Mouse (Mus musculus): Measurements from ENCODE around the gene Pik3cb.

Pik3cb gene

DNA sequence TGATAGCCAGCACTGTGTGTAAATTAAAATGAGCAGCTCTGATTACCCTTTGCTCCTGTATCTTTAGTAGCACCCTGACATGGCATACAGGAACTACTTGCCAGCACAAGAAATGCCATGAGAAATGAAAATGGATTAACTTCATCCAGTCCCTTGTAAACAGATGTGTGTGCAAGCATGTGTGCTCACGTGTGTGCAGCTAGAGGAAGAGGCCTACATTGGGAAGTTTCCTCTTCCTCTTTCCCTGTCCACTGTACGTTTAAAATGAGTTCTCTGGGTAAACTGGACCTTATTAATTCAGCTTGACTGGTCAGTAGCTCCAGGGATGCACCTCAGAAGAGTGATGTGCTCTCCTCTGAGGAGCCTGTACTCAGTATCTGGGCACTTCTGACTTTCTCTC lies 66.0 kb downstream of the Pik3cb start:
- no peak for DNase-seq

DNA sequence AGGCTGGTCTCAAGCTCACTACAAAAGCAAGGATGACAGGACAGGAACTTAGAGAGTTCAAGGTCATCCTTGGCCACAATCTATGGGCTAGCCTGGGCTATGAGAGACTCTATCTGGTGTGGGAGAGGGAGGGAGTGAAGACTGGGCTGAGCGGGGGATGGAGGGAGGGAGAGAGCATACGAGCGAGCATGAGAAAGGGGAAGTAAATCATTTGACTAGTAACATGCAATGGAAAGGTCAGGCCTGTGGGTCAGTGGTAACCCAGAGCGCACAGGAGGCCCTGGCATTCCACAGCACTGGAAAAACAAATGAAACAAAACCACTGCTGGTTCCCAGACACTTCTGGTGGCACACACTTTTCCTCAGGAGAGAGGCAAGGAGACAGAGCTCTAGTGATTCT lies 67.9 kb downstream of the Pik3cb start:
- DNase-seq = no peak

- DNase-seq = no peak
These were observed 75.1 kb downstream of the Pik3cb start for GRCm38 (mm10) chr9:99065311-99065710.

DNA sequence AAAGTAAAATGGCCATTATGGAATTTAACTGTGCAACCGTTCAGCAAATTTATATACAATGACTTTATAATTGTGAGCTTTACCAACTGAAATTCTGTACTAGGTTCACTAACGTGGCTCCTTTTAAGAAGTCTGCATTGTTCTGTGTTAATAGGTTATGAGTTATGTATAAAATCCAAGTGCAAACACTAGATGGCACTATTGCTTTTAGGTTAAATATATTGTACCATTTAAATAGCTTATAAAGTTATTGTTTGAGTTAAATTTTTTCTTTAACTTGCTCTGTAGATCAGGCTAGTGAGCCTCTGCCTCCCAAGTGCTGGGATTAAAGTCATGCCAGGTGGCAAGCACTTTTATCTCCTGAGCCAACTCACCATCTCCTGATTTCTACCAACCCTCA lies 76.2 kb downstream of the Pik3cb start:
- DNase-seq = no peak

- DNase-seq = peak; percentile 93
These were observed 77.9 kb downstream of the Pik3cb start for GRCm38 (mm10) chr9:99062544-99062943.

- DNase-seq = no peak
These were observed 82.7 kb downstream of the Pik3cb start for GRCm38 (mm10) chr9:99057751-99058150.

DNA sequence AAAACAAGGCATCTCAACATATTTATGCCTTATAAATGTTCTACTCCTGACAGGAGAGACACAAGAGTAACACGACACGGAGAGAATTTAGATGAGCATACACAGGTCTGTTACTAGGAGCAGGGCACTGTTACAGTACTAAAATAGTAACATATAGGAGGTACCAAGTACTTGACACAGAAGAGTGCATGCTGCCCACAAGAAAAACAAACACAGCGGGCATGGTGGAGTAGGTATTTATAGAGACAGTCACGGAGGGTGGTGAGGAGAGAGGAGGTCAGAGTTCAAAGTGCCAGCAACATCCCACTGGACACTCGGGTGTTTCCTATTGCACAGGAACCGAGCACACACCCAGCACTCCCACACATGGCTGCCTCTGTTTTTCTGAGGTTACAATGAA lies 90.7 kb downstream of the Pik3cb start:
- no peak for DNase-seq

DNA sequence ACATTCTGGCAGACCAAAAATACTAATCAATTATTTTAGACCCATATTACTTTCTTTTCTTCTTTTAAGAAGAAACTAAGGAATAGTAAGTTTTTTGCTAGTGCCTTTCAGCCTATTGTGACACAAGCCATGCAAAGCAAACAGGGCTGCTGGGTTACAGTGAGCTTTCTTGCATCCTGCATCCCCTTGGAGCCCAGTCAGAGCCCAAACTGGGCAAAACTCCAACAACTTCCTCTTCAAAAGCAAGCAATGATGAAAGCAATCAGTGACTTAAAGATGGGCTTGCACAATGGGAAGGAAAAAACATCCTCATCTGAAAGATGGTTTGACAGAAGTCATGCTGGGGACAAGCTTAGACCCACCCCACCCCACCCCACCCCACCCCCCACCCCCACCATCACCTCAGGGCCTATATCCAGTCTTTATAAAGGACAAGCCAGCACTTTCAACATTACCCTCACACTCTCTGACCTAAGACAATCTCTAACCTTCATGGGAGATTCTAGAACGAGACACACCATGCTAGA lies 91.6 kb downstream of the Pik3cb start:
- peak; percentile 93 for DNase-seq

- DNase-seq = no peak
These were observed 95.7 kb downstream of the Pik3cb start for GRCm38 (mm10) chr9:99044761-99045160.

DNA sequence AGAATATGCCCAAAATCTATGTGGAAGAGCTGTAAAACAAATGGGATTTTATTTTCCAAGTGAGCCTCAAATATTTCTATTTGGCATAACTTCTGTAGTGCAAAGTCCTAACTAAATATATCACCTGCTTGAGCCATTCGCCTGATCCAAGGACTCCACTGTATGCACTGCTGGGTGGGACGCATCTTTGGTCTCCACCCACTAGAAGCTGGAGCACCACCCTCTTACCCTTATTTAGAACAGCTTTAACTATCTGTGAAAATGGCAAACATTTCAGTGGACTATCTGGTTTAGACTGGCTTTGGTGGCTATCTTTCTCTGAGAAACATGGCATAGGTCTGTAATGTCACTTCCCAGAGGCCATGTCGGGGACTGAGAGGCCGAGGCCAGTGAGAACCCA lies 97.8 kb downstream of the Pik3cb start:
- DNase-seq = no peak

DNA sequence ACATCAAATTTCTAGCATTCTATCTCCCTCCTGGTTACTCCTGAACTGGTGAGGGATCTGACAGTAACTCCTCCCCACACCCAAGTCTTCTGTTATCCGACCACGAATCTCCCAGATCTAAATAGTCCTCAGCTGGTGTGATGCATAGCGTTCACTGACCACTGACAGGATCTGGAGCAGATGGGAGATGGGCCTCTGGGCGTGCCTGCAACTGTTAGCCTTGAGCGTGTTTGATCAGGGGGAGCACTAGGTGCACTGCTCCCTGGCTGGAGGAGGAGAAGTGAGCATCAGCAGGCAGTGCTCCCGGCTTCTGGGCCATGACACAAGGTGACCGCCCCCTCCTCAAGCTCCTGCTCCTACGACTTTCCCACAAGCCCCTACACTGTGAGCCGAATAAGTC lies 98.4 kb downstream of the Pik3cb start:
- no peak for DNase-seq

DNA sequence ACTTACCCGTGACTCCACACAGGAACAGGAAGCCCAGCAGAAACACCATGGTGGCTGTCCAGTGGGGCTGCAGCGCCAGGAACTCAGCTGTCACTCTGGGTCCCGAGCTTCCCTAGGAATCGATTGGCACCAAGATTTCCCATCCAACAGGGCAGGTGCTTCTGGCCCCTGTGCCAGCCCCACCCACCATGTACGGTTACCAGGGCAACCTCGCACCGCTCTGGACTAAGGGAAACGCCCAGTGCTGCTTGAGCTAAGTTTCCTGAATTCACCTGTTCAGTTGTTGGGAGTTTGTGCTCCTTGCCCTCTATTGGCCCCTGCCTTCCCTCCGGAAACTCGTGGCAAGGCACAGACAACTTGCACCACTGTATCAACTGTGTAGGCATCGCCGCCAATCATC lies 104.8 kb downstream of the Pik3cb start, which contains the start of gene Gm1123:
Gm1123 (minus strand) TSS at position 141 of the 400 bp plus-strand sequence.
- no peak for DNase-seq

DNA sequence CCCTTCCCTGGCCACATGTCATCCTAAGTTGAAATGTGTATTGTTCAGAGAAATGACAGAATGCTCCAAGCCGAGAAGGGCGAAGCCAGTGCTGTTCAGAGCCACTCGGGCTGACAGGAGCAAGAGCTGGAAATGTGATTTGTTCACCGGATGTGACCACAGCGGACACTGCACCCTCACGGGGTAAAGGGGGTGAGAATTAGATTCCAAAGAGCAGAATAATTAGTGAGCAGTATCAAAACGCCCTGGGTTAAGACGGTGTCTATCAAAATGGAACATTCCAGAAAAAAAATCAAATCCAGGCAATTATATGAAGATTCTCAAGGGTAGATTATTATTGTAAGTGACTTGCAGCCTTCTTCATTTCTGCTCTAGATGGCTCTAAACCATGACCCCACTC lies 106.3 kb downstream of the Pik3cb start:
- no peak for DNase-seq

DNA sequence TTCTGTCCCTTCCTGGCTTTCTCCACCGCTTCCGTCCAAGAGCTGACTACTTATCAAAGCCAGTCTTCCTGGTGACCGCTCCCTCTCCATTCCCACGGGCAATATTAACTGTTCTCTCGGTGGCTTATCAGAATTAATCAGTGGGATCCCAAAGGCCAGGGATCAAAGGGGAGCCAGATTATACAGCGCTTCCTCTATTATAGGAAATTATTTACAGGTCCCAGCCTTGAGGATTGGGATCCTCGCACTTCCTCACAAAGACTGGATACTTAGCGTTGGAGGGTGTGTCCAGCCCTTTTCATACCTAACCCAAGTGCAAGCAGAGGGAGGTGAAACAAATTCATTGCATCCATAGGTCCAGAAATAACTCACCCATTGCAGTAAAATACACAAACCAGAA lies 108.4 kb downstream of the Pik3cb start:
- no peak for DNase-seq

DNA sequence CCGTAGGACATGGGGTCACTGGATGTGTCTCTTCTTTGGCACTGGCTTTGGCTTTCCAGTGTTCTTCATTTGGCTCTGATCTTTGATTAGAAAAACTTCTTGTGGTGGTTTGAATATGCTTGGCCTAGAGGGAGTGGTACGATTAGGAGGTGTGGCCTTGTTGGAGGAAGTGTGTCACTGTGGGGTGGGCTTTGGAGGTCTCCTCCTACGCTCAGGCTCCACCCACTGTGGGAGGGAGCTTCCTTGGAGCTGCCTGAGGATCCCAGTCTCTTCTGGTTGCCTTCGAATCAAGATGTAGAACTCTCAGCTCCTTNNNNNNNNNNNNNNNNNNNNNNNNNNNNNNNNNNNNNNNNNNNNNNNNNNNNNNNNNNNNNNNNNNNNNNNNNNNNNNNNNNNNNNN lies 118.7 kb downstream of the Pik3cb start:
- no peak for DNase-seq

DNA sequence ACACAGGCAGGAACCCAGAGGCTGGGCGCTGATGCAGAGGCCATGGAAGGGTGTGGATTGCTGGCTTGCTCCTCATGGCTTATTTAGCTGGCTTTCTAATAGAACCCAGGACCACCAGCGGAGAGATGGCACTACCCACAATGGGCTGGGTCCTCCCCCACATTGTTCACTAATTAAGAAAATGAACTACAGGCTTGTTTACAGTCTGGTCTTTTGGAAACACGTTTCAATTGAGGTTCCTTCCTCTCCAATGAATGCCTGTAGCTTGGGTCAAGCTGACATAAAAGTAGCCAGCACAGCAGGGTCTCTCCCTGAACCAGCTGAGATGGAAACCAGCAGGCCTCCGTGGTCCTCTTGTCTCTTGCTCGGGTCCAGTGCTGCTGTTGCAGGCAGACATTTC lies 119.3 kb downstream of the Pik3cb start:
- DNase-seq = no peak

DNA sequence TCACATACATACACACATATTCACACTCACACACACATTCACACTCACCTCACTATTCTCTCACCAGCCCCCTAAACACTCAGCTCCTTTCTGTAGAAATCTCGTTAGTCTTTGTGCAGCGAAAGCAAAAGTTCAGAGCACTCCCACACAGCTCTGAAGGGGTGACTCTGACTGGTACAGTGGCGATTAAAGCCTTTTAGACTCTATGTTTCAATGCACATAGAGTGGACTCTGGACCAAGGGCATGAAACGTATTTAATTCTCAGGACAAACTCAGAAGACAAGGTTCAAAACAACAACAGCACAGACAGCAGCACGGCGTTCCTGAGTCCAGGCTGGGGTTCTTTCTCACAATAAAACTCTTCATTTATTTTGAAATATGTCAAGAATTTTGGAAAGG lies 122.7 kb downstream of the Pik3cb start:
- no peak for DNase-seq

GRCm38 (mm10) chr9:99016759-99017158 lies 123.7 kb downstream of the Pik3cb start:
- no peak for DNase-seq

DNA sequence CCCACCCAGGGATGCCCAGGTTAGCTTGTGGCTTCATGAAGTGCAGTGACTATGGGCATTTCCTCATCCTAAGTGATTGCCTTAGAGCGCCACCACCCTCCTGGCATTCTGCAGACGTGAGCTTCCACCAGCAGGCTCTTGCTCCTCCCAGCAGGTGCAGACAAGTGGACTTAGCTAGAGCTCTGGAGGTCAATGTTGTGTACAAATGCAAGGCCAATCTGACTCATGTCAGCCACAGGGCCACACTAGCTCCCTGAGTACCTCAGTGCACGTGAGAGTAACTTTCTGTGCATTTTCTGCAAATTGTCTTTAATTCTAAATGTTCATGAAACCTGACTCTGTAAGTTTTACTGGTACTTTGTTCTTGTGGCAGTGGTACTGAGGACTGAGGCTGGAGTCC lies 124.1 kb downstream of the Pik3cb start:
- DNase-seq = no peak

GRCm38 (mm10) chr9:99009898-99010199 lies 130.6 kb downstream of the Pik3cb start:
- DNase-seq = no peak

DNA sequence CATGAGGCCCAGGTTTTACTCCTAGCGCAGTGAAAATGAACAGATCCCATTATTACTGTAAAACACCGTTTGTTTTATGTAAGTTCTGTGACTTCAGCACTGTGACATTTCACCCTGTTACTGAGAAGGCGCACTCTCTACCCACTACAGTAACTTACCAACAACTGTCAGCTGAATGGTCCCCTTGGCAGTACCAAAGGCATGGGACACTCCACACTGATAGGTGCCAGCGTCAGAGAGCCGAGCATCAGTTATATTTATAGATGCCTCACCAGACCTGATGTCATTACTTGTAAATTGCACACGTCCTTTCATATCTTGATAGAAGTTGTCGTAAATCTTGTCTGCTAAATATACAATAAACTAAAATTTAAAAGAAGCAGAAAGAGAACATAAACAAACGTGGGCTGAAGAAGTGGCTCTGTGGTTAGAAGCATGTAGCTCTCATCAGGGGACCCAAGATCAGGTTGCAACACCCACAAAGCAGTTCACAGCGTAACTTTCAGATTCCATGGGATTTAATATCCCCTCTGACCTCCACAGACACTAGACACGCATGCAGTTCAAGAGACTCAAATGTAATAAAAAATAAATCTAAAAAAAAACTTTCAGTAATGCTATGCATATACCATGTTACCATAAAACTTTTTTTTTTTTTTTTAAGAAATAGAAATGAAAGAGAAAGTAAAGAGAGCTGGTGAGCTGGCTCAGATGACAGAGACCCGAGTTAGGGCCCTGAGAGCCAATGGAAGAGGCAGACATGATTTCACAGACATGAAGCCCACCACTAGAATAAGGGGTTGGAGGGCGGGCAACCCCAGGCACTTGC lies 131.1 kb downstream of the Pik3cb start:
- peak; percentile 89 for DNase-seq

GRCm38 (mm10) chr9:99001326-99001725 lies 139.1 kb downstream of the Pik3cb start:
- DNase-seq = no peak

DNA sequence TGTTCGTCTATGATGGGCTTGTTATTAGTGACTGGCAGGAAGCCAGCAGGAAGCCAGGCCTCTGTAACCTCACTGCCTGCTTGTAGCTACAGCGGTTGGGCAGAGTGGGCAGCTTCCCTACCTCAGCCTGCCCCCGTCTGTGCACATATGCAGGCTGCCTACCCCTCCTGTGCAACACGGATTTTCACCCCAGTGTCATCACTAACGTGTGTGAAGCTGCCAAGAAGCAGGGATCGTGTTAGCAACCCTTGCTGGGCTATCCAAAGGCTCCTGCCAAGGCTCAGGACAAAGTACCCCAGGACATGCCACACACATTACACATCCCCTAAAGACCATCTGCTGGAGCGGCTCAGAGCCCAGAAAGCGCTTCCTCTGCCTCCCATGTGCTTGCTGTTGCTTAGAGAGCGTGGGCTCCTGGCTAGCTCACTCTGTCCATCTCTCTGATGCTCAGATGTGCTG lies 140.5 kb downstream of the Pik3cb start:
- DNase-seq = no peak

- DNase-seq = no peak
These were observed 146.3 kb downstream of the Pik3cb start for GRCm38 (mm10) chr9:98994103-98994502.

- no peak for DNase-seq
These were observed 153.3 kb downstream of the Pik3cb start for GRCm38 (mm10) chr9:98987131-98987530.
